Mouse (Mus musculus) spleen, adult 2 months (tissue): ENCODE results near the gene Slc35f6.

Source experiments
- CTCF ChIP-seq: fragments of 200-500 bp; IDR thresholded peaks from 2 replicates; pipeline ENCODE4 v1.5.1; 2011; ENCODE audit warnings: mild to moderate bottlenecking, inconsistent platforms; ENCODE audit not compliant: insufficient read depth, insufficient read length, insufficient replicate concordance; ENCODE audit errors: extremely low read depth
- POLR2A ChIP-seq: fragments of 200-500 bp; IDR thresholded peaks from 2 replicates; pipeline ENCODE4 v1.6.1; 2011; ENCODE audit warnings: low read depth, low read length, inconsistent platforms

DNA sequence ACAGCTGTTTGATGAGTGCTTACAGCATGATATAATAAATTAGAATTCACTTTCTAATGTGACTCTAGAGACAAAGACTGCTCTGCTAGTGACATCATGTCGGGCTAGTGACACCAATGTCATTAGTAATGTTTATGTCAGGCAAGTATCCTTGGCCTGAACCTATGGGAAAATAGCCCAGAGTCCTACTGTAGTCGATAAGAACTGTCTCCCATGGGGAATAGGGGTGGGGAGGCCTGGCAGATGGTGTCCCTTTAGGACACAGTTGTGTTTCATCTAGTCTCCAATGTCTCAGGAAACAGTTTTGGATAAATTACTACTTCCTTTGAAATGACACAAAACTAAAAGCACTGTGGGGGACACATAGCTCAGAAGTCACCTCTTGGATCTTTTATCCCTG, 1.7 kb upstream of the Slc35f6 start:
- no peak for TF ChIP-seq POLR2A
- no peak for TF ChIP-seq CTCF
